Mouse (Mus musculus): ENCODE results near the gene Ppp2r5a. TPM values are rescaled to one million over a fixed set of nuclear protein-coding genes. Genes with fewer than 3 reads are reported as not detected.

Gene Ppp2r5a
- polyA plus RNA-seq, 1 experiment from 2014 or later: 18.7 TPM

- H3K4me2 ChIP-seq: no peak overlapping the region
- ATAC-seq (ENCODE audit: insufficient number of reproducible peaks, insufficient read depth, low FRiP score, low TSS enrichment, low read depth): no peak
- H3K4me3 ChIP-seq (replicated peaks): no peak overlapping the region
- WGBS: 92% methylated on average over 2 of the region's 2 CpGs
- no peaks in the 10 kb centered on the region for H3K27me3 ChIP-seq
- no peak overlapping the region for H3K27ac ChIP-seq
- H3K4me1 ChIP-seq (replicated peaks): no peaks in the 10 kb centered on the region
- no peaks in the 10 kb centered on the region for H3K9me3 ChIP-seq
- H3K9ac ChIP-seq (replicated peaks): no peak overlapping the region
- no peaks in the 10 kb centered on the region for H3K36me3 ChIP-seq
Measured at GRCm38 (mm10) chr1:191378080-191378479, 25.0 kb downstream of the Ppp2r5a start.

GRCm38 (mm10) chr1:191375644-191375998, 27.5 kb downstream of the Ppp2r5a start:
- Histone ChIP-seq H3K4me2 (no peak overlapping the region), H3K9ac (replicated peaks) (no peak overlapping the region), H3K27me3 (no peaks in the 10 kb centered on the region), H3K4me1 (replicated peaks) (no peaks in the 10 kb centered on the region), H3K27ac (no peak overlapping the region), H3K9me3 (no peaks in the 10 kb centered on the region), H3K36me3 (0 out of 2 replicates have a peak, but pooled peaks cover 8% of the 10 kb centered on the region), H3K4me3 (replicated peaks) (no peak overlapping the region)
- WGBS: 90% methylated on average over 5 of the region's 5 CpGs
- no peak for ATAC-seq (ENCODE audit: insufficient number of reproducible peaks, insufficient read depth, low FRiP score, low TSS enrichment, low read depth)

GRCm38 (mm10) chr1:191374993-191375643, 28.0 kb downstream of the Ppp2r5a start:
- H3K4me3 ChIP-seq (replicated peaks): no peak overlapping the region
- H3K36me3 ChIP-seq: 0 out of 2 replicates have a peak, but pooled peaks cover 8% of the 10 kb centered on the region
- H3K9ac ChIP-seq (replicated peaks): no peak overlapping the region
- no peak overlapping the region for H3K4me2 ChIP-seq
- no peaks in the 10 kb centered on the region for H3K9me3 ChIP-seq
- no peak for ATAC-seq (ENCODE audit: insufficient number of reproducible peaks, insufficient read depth, low FRiP score, low TSS enrichment, low read depth)
- WGBS: 89% methylated on average over 10 of the region's 10 CpGs
- no peak overlapping the region for H3K27ac ChIP-seq
- no peaks in the 10 kb centered on the region for H3K27me3 ChIP-seq
- H3K4me1 ChIP-seq (replicated peaks): no peaks in the 10 kb centered on the region

- Histone ChIP-seq H3K27ac (no peak overlapping the region), H3K9ac (replicated peaks) (no peak overlapping the region), H3K4me2 (no peak overlapping the region), H3K9me3 (no peaks in the 10 kb centered on the region), H3K4me3 (replicated peaks) (no peak overlapping the region), H3K4me1 (replicated peaks) (peaks cover 7% of the 10 kb centered on the region; the same call in 1 of the 2 replicates), H3K27me3 (no peaks in the 10 kb centered on the region), H3K36me3 (peaks cover 11% of the 10 kb centered on the region; the same call in 1 of the 2 replicates)
- ATAC-seq (ENCODE audit: insufficient number of reproducible peaks, insufficient read depth, low FRiP score, low TSS enrichment, low read depth): no peak
Measured at GRCm38 (mm10) chr1:191369140-191369539, 33.9 kb downstream of the Ppp2r5a start.

GRCm38 (mm10) chr1:191368193-191368592, 34.9 kb downstream of the Ppp2r5a start:
- Histone ChIP-seq H3K4me2 (no peak overlapping the region), H3K27me3 (no peaks in the 10 kb centered on the region), H3K4me1 (replicated peaks) (peaks cover 7% of the 10 kb centered on the region; the same call in 1 of the 2 replicates), H3K9ac (replicated peaks) (no peak overlapping the region), H3K36me3 (peaks cover 11% of the 10 kb centered on the region; the same call in 1 of the 2 replicates), H3K9me3 (no peaks in the 10 kb centered on the region), H3K27ac (no peak overlapping the region), H3K4me3 (replicated peaks) (no peak overlapping the region)
- 87% methylated on average over 4 of the region's 4 CpGs for WGBS
- no peak for ATAC-seq (ENCODE audit: insufficient number of reproducible peaks, insufficient read depth, low FRiP score, low TSS enrichment, low read depth)

GRCm38 (mm10) chr1:191364477-191364876, 38.6 kb downstream of the Ppp2r5a start:
- Histone ChIP-seq H3K36me3 (peaks cover 16% of the 10 kb centered on the region), H3K4me1 (replicated peaks) (peaks cover 7% of the 10 kb centered on the region; the same call in 1 of the 2 replicates), H3K27ac (no peak overlapping the region), H3K4me3 (replicated peaks) (no peak overlapping the region), H3K4me2 (no peak overlapping the region), H3K9me3 (no peaks in the 10 kb centered on the region), H3K27me3 (no peaks in the 10 kb centered on the region), H3K9ac (replicated peaks) (no peak overlapping the region)
- 73% methylated on average over 4 of the region's 4 CpGs for WGBS
- no peak for ATAC-seq (ENCODE audit: insufficient number of reproducible peaks, insufficient read depth, low FRiP score, low TSS enrichment, low read depth)

- Histone ChIP-seq H3K27me3 (no peaks in the 10 kb centered on the region), H3K27ac (no peak overlapping the region), H3K36me3 (peaks cover 20% of the 10 kb centered on the region), H3K4me1 (replicated peaks) (peaks cover 8% of the 10 kb centered on the region; the same call in 1 of the 2 replicates), H3K9ac (replicated peaks) (no peak overlapping the region), H3K4me2 (no peak overlapping the region), H3K4me3 (replicated peaks) (no peak overlapping the region), H3K9me3 (no peaks in the 10 kb centered on the region)
- no peak for ATAC-seq (ENCODE audit: insufficient number of reproducible peaks, insufficient read depth, low FRiP score, low TSS enrichment, low read depth)
- WGBS: 88% methylated on average over 6 of the region's 6 CpGs
Measured at GRCm38 (mm10) chr1:191362412-191362811, 40.7 kb downstream of the Ppp2r5a start.

GRCm38 (mm10) chr1:191359478-191359877, 43.6 kb downstream of the Ppp2r5a start:
- peaks cover 8% of the 10 kb centered on the region for H3K4me1 ChIP-seq (replicated peaks)
- no peaks in the 10 kb centered on the region for H3K27me3 ChIP-seq
- WGBS: 87% methylated on average over 7 of the region's 7 CpGs
- peaks cover 39% of the 10 kb centered on the region for H3K36me3 ChIP-seq
- no peak for ATAC-seq (ENCODE audit: insufficient number of reproducible peaks, insufficient read depth, low FRiP score, low TSS enrichment, low read depth)
- H3K27ac ChIP-seq: no peak overlapping the region
- H3K9ac ChIP-seq (replicated peaks): no peak overlapping the region
- no peak overlapping the region for H3K4me3 ChIP-seq (replicated peaks)
- H3K4me2 ChIP-seq: no peak overlapping the region
- H3K9me3 ChIP-seq: no peaks in the 10 kb centered on the region

- Histone ChIP-seq H3K4me3 (replicated peaks) (no peak overlapping the region), H3K27ac (no peak overlapping the region), H3K9ac (replicated peaks) (no peak overlapping the region), H3K4me1 (replicated peaks) (peaks cover 22% of the 10 kb centered on the region), H3K9me3 (no peaks in the 10 kb centered on the region), H3K4me2 (no peak overlapping the region), H3K27me3 (no peaks in the 10 kb centered on the region), H3K36me3 (peaks cover 46% of the 10 kb centered on the region)
- 68% methylated on average over 1 of the region's 1 CpGs for WGBS
- no peak for ATAC-seq (ENCODE audit: insufficient number of reproducible peaks, insufficient read depth, low FRiP score, low TSS enrichment, low read depth)
Measured at GRCm38 (mm10) chr1:191356936-191357335, 46.1 kb downstream of the Ppp2r5a start.

GRCm38 (mm10) chr1:191353836-191354235, 49.2 kb downstream of the Ppp2r5a start:
- Histone ChIP-seq H3K9me3 (no peaks in the 10 kb centered on the region), H3K4me3 (replicated peaks) (no peak overlapping the region), H3K27me3 (no peaks in the 10 kb centered on the region), H3K36me3 (peaks cover 58% of the 10 kb centered on the region), H3K27ac (no peak overlapping the region; the same call in 1 of the 2 replicates), H3K9ac (replicated peaks) (no peak overlapping the region), H3K4me2 (no peak overlapping the region), H3K4me1 (replicated peaks) (peaks cover 22% of the 10 kb centered on the region)
- 50% methylated on average over 4 of the region's 4 CpGs for WGBS
- no peak for ATAC-seq (ENCODE audit: insufficient number of reproducible peaks, insufficient read depth, low FRiP score, low TSS enrichment, low read depth)

GRCm38 (mm10) chr1:191352786-191353488, 50.1 kb downstream of the Ppp2r5a start:
- Histone ChIP-seq H3K4me3 (replicated peaks) (no peak overlapping the region), H3K4me1 (replicated peaks) (peaks cover 22% of the 10 kb centered on the region), H3K27ac (peak overlapping the region; percentile 59; the same call in 1 of the 2 replicates), H3K27me3 (no peaks in the 10 kb centered on the region), H3K9me3 (no peaks in the 10 kb centered on the region), H3K9ac (replicated peaks) (no peak overlapping the region), H3K4me2 (no peak overlapping the region), H3K36me3 (peaks cover 54% of the 10 kb centered on the region)
- WGBS: 58% methylated on average over 14 of the region's 14 CpGs
- no peak for ATAC-seq (ENCODE audit: insufficient number of reproducible peaks, insufficient read depth, low FRiP score, low TSS enrichment, low read depth)
